Mouse (Mus musculus) midbrain, embryonic 13.5 days (tissue): ENCODE measurements around the gene Ddc. TPM values are rescaled to one million over a fixed set of nuclear protein-coding genes. Genes with fewer than 3 reads are reported as not detected.

ENCODE experiments used
- ATAC-seq: fragments of 200-750 bp; cut with Nextera tagmentation; 2 replicates; pipeline ENCODE4 v1.8.0; 2017; ENCODE audit warnings: mild to moderate bottlenecking, moderate TSS enrichment, moderate library complexity
- H3K27ac ChIP-seq: fragments of 300-500 bp; sonication (generic); 2 replicates; pipeline ENCODE4 v1.5.1; 2015; ENCODE audit warnings: inconsistent platforms, mild to moderate bottlenecking, moderate library complexity
- H3K27me3 ChIP-seq: fragments of 300-500 bp; sonication (generic); 2 replicates; pipeline ENCODE4 v1.6.1; 2015; ENCODE audit warnings: mild to moderate bottlenecking, inconsistent platforms
- H3K36me3 ChIP-seq: fragments of 300-500 bp; sonication (generic); 2 replicates; pipeline ENCODE4 v1.6.1; 2015; ENCODE audit warnings: mild to moderate bottlenecking, inconsistent platforms
- H3K4me1 ChIP-seq: fragments of 300-500 bp; sonication (generic); replicated peaks from 2 replicates; pipeline ENCODE4 v1.6.1; 2015; ENCODE audit warnings: inconsistent platforms
- H3K4me2 ChIP-seq: fragments of 300-500 bp; sonication (generic); replicated peaks from 2 replicates; pipeline ENCODE4 v1.6.1; 2015; ENCODE audit warnings: moderate library complexity, mild to moderate bottlenecking, inconsistent platforms
- H3K4me3 ChIP-seq: fragments of 300-500 bp; sonication (generic); replicated peaks from 2 replicates; pipeline ENCODE4 v1.5.1; 2015; ENCODE audit warnings: mild to moderate bottlenecking, inconsistent platforms
- H3K9ac ChIP-seq: fragments of 300-500 bp; sonication (generic); replicated peaks from 2 replicates; pipeline ENCODE4 v1.6.1; 2015; ENCODE audit warnings: mild to moderate bottlenecking, inconsistent platforms
- H3K9me3 ChIP-seq: fragments of 300-500 bp; sonication (generic); 2 replicates; pipeline ENCODE4 v1.6.1; 2016; ENCODE audit warnings: mild to moderate bottlenecking, inconsistent platforms
- whole genome bisulfite sequencing: fragments of 180-500 bp; shearing (Covaris S2); methylation state at CpG from one replicate; pipeline ENCODE4 v1.1.7; 2015; 5-methylcytosine and 5-hydroxymethylcytosine counted together
- polyA plus RNA-seq: library from polyadenylated mRNA; unstranded; fragments of >200 nt; fragmentation: Nextera tagmentation; extraction: Ambion mirVana; gene quantifications from 2 replicates; pipeline ENCODE4 v1.2.1, GENCODE M21; 2015

The Ddc gene
- polyA plus RNA-seq, 1 experiment from 2014 or later, result 43.0 TPM

- Histone ChIP-seq H3K27me3 (no peaks in the 10 kb centered on the region), H3K9me3 (no peaks in the 10 kb centered on the region), H3K4me2 (no peak overlapping the region), H3K27ac (no peak overlapping the region), H3K4me1 (peaks cover 53% of the 10 kb centered on the region), H3K4me3 (no peak overlapping the region), H3K9ac (no peak overlapping the region), H3K36me3 (no peaks in the 10 kb centered on the region)
- WGBS, result 3% methylated on average over 1 of the region's 1 CpGs
- ATAC-seq, result no peak
These were observed 16.2 kb downstream of the Ddc start for GRCm38 (mm10) chr11:11881783-11882155.

- WGBS, result 20% methylated on average over 13 of the region's 13 CpGs
- no peak overlapping the region for H3K27ac ChIP-seq
- H3K4me2 ChIP-seq, result no peak overlapping the region
- H3K9ac ChIP-seq, result no peak overlapping the region
- H3K4me3 ChIP-seq, result no peak overlapping the region
- no peak for ATAC-seq
- peaks cover 50% of the 10 kb centered on the region for H3K4me1 ChIP-seq
- no peaks in the 10 kb centered on the region for H3K9me3 ChIP-seq
- no peaks in the 10 kb centered on the region for H3K36me3 ChIP-seq
- no peaks in the 10 kb centered on the region for H3K27me3 ChIP-seq
These were observed 16.7 kb downstream of the Ddc start for GRCm38 (mm10) chr11:11881026-11881782.

DNA sequence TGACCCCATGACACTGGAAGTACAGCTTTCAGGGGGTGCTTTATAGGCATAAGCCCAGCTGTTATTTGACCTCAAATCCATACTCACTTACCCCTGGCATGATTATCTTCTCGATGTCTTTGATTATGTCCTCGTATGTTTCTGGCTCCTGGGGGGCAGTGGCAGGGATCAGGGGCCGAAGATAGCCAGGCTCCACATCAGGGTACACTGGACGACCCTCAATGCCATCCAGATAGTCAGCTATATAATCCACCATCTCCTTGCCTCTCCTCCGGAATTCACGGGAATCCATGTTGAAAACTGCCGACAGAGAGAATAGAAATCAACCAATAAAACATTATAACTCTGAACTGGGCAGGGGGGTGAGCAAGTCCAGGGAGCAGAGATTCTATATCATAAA, 17.6 kb downstream of the Ddc start:
- Histone ChIP-seq H3K27ac (no peak overlapping the region), H3K4me1 (peaks cover 44% of the 10 kb centered on the region), H3K4me3 (no peak overlapping the region), H3K9me3 (no peaks in the 10 kb centered on the region), H3K4me2 (no peak overlapping the region), H3K9ac (no peak overlapping the region), H3K27me3 (0 out of 2 replicates have a peak, but pooled peaks cover 2% of the 10 kb centered on the region), H3K36me3 (no peaks in the 10 kb centered on the region)
- WGBS, result 86% methylated on average over 7 of the region's 7 CpGs
- no peak for ATAC-seq

DNA sequence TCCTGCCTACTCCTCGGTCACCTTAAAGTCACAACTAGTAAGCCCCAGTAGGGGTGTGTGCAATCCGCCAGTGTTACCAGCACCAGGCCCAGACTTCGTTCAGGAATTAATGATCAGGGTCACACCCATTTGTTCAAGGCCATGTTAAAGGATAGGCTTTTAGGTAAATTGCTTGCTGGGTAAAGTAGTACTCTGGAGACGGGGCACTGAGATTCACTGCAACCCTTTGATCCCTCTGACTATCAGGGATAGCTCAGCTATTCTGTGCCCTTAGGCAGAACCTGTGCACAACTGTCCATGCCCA, 18.3 kb downstream of the Ddc start:
- no peak overlapping the region for H3K4me2 ChIP-seq
- H3K27me3 ChIP-seq, result 0 out of 2 replicates have a peak, but pooled peaks cover 2% of the 10 kb centered on the region
- H3K9ac ChIP-seq, result 0 out of 2 replicates have a peak overlapping the region, but pooled peaks have one; percentile 2
- H3K9me3 ChIP-seq, result no peaks in the 10 kb centered on the region
- no peak overlapping the region for H3K27ac ChIP-seq
- 63% methylated on average over 4 of the region's 4 CpGs for WGBS
- no peak for ATAC-seq
- H3K4me3 ChIP-seq, result no peak overlapping the region
- H3K4me1 ChIP-seq, result peaks cover 37% of the 10 kb centered on the region
- H3K36me3 ChIP-seq, result no peaks in the 10 kb centered on the region

DNA sequence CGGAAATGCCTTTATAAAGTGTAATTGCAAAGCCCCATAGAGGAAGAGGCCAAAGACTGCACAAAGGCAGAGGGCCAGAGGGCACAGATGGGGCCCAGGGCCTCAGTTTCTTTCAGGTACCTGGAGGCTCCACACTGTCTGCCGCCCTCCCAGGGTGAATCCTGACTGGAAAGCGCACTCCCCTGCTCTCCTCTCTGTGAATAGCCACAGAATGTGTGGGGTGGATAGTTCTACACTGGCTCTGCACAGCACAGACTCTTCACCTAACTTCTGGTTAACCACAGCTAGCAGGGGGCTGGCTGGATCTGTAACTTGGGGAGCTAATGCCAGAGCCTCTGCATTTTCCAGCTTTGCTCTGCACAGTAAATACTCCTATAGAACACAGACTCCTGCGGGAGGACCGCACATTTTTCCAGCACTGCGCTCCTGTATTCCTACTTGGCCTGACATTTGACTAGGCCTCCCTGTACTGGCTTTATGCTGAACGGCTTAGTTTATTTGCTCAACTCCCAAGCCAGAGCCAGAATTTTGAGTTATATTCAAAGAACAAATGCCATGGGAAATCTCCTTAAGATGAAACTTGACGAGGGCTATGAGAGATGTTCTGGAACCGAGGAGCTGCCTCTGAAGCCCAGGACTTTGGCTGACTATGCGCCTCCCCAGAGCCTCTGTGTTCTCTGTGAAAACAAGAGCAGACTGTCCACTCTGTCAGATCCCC, 18.8 kb downstream of the Ddc start:
- ATAC-seq, result peak; percentile 53
- peak overlapping the region; percentile 51; the same call in 1 of the 2 replicates for H3K27ac ChIP-seq
- 49% methylated on average over 10 of the region's 10 CpGs for WGBS
- peaks cover 32% of the 10 kb centered on the region for H3K4me1 ChIP-seq
- no peak overlapping the region for H3K4me3 ChIP-seq
- H3K9ac ChIP-seq, result 0 out of 2 replicates have a peak overlapping the region, but pooled peaks have one; percentile 2
- 0 out of 2 replicates have a peak, but pooled peaks cover 2% of the 10 kb centered on the region for H3K27me3 ChIP-seq
- H3K4me2 ChIP-seq, result no peak overlapping the region
- no peaks in the 10 kb centered on the region for H3K9me3 ChIP-seq
- no peaks in the 10 kb centered on the region for H3K36me3 ChIP-seq

DNA sequence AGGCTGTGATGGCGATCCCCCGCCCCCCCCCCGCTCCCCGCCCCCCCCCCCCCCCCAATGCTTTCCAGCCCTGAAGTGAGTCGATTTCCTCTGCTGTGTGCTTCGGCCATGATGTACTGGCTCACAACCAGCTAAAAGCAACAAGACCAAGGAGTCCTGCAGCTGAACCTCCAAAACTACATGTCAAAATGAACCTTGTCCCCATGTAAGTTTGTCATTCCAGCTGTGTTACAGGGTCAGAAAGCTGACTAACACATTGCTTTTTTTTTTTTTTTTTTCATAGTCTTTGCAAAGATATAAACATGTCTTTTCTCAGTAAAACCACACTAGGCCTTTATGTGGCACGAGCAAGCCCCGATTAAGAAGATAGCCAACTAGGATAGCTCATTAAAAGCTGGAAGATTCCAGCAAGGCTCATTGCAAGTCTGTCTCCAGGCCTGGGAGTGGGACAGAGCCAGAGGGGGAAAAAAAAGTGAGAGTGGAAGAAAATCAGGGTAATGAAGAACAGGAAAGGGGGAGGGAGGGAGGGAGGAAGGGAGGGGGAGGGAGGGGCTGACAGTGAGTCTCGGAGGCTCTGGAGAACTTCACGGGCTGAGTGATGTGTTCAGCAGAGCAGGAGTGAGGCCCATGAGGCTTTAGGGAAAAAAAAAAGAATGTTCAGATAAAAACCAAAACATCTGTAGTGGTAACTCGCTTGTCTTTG, 19.5 kb downstream of the Ddc start:
- Histone ChIP-seq H3K36me3 (no peaks in the 10 kb centered on the region), H3K9me3 (no peaks in the 10 kb centered on the region), H3K27ac (peak overlapping the region; percentile 51; the same call in 1 of the 2 replicates), H3K27me3 (0 out of 2 replicates have a peak, but pooled peaks cover 2% of the 10 kb centered on the region), H3K4me3 (no peak overlapping the region), H3K4me2 (no peak overlapping the region), H3K9ac (no peak overlapping the region), H3K4me1 (peaks cover 35% of the 10 kb centered on the region)
- WGBS, result 28% methylated on average over 7 of the region's 11 CpGs
- peak; percentile 25 for ATAC-seq

DNA sequence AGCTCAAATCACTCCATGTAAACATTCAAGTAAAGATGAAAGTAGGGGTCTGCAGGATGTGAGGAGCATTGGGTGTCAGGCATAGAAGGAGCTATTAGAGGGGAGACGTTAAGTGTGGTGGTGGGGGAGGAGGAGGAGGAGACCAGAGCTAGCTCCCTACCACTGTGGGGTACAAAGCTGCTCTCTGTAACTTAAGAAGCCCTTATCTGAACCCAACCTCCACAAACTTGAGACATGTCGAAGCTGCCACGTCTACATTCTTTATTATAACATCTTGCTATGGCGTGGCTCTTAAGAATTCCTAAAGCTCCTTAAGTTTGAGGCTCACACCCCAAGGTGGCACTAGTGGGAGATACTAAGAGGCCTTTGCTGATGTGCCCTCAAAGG, 20.1 kb downstream of the Ddc start:
- WGBS, result 30% methylated on average over 4 of the region's 4 CpGs
- Histone ChIP-seq H3K27ac (no peak overlapping the region), H3K27me3 (0 out of 2 replicates have a peak, but pooled peaks cover 2% of the 10 kb centered on the region), H3K9ac (no peak overlapping the region), H3K4me3 (no peak overlapping the region), H3K9me3 (no peaks in the 10 kb centered on the region), H3K4me2 (no peak overlapping the region), H3K36me3 (no peaks in the 10 kb centered on the region), H3K4me1 (peaks cover 40% of the 10 kb centered on the region)
- ATAC-seq, result no peak

DNA sequence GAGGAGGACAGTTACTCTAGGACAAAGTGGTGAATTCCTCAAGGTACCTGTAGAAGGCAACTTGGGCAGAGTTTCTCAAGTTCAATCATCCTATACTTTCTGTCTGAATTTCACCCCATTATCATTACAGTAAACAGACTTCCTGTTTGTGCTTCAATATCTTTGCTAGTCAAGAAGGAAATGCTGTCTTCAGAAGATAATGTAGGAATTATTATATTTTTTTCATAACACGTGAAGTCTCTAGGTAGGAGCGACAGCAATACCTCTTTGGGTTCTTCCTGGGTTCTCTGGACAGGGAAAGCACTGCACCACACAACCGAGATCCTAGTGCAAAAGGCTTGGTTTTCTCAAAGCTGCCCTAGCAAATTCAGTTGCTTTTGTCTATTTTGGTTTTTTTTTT, 21.6 kb downstream of the Ddc start:
- Histone ChIP-seq H3K27me3 (0 out of 2 replicates have a peak, but pooled peaks cover 2% of the 10 kb centered on the region), H3K9me3 (no peaks in the 10 kb centered on the region), H3K9ac (no peak overlapping the region), H3K4me2 (no peak overlapping the region), H3K4me3 (no peak overlapping the region), H3K27ac (no peak overlapping the region), H3K4me1 (peaks cover 42% of the 10 kb centered on the region), H3K36me3 (no peaks in the 10 kb centered on the region)
- ATAC-seq, result no peak
- 94% methylated on average over 3 of the region's 3 CpGs for WGBS

DNA sequence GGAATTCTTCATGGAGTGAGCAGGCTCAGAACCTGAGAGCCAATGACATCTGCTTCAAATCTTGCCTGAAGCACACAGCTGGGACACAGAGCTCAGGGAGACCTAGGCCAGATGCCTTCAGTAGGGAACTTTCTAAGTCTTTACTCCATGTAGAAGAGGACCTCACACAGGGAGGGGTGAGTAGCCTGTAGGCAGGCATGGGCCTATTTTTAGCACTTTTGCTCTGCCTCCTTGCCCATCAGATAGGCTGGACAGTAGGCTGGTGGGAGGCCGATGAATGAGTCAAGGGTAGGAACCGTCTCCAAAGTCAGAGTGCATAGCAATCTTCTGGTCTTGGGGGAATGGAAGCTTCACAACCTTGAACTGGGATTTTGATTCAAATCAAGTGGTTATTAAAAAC, 22.7 kb downstream of the Ddc start:
- Histone ChIP-seq H3K27ac (no peak overlapping the region), H3K4me2 (no peak overlapping the region), H3K9me3 (no peaks in the 10 kb centered on the region), H3K9ac (no peak overlapping the region), H3K4me3 (no peak overlapping the region), H3K27me3 (0 out of 2 replicates have a peak, but pooled peaks cover 2% of the 10 kb centered on the region), H3K4me1 (peaks cover 40% of the 10 kb centered on the region), H3K36me3 (no peaks in the 10 kb centered on the region)
- 94% methylated on average over 2 of the region's 2 CpGs for WGBS
- no peak for ATAC-seq

- Histone ChIP-seq H3K4me2 (no peak overlapping the region), H3K36me3 (no peaks in the 10 kb centered on the region), H3K9me3 (no peaks in the 10 kb centered on the region), H3K9ac (no peak overlapping the region), H3K27ac (peak overlapping the region; percentile 9), H3K4me1 (peaks cover 34% of the 10 kb centered on the region), H3K27me3 (0 out of 2 replicates have a peak, but pooled peaks cover 2% of the 10 kb centered on the region), H3K4me3 (no peak overlapping the region)
- WGBS, result 40% methylated on average over 20 of the region's 20 CpGs
- peak; percentile 59; the same call in 1 of the 2 replicates for ATAC-seq
These were observed 24.7 kb downstream of the Ddc start for GRCm38 (mm10) chr11:11873023-11873908.

DNA sequence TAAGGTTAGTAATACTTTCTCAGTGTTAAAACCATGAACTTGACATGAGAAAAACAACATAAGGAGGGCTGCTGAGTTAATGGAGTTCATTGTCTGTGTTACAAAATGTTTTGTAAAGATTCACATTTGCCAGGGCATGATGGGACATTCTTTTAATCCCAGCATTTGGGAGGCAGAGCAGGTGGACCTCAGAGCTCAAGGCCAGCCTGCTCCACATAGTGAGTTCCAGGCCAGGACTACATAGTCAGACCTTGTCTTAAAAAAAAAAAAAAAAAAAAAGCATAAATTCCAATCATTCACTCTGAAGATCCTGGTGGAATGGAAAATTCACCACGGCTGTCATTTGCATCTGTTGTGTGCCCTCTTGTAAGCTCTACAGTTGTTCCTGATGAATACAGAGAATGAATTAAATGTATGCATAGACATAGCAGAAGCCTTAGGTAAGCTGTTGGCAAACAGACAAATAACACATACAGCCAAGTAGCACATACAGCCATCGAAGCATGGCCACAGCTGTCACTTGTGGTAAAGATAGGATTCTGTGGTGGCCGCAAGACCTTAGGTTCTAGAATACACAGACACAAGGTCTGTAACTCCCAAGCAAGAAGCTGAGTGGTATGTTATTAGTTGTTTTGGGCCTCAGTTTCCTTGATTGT, 25.7 kb downstream of the Ddc start:
- peaks cover 41% of the 10 kb centered on the region for H3K4me1 ChIP-seq
- H3K9ac ChIP-seq, result no peak overlapping the region
- no peak overlapping the region for H3K4me2 ChIP-seq
- no peak for ATAC-seq
- H3K36me3 ChIP-seq, result no peaks in the 10 kb centered on the region
- no peak overlapping the region for H3K4me3 ChIP-seq
- H3K27ac ChIP-seq, result peak overlapping the region; percentile 9
- no peaks in the 10 kb centered on the region for H3K9me3 ChIP-seq
- 59% methylated on average over 3 of the region's 3 CpGs for WGBS
- 0 out of 2 replicates have a peak, but pooled peaks cover 2% of the 10 kb centered on the region for H3K27me3 ChIP-seq
